Mouse (Mus musculus) spleen, adult 18-20 months (tissue): ENCODE results near the gene Rapgefl1.
A peak's percentile ranks its signal among the peaks of the same experiment; 100 is the strongest.

Source experiments
- DNase-seq, 2 experiments: peaks; one replicate each; pipeline ENCODE4 v3.0.0; 2022; ENCODE audit warnings: mixed read lengths in 2 of 2

Rapgefl1 gene

DNA sequence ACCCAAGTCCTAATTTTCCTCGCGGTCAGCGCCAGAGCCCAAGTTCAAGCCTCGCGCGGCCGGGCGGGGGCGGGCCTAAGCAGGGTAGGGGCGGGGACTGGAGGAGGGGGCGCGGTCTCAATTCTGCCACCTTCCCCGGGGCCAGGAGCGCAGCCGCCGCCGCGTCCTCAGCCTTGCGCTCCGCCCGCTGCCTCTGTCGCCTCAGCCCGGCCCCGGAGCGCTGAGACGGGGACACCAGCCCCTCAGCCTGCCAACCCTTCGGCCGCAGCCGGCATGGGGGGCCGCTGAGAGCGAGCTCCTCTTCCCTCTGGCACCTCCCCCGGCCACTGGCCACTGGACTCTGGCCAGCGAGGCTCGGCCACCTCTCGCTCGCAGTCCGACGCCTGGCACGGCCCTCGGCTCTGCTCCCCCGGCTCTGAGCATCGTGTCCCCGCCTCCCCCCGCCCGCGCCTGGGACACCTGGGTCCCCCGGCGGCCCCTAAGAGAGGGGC lies at the start of gene Rapgefl1:
TSS of gene Rapgefl1 (plus strand) at position 135 of the 491 bp plus-strand sequence.
- peak; percentile 61 to 80 for DNase-seq

DNA sequence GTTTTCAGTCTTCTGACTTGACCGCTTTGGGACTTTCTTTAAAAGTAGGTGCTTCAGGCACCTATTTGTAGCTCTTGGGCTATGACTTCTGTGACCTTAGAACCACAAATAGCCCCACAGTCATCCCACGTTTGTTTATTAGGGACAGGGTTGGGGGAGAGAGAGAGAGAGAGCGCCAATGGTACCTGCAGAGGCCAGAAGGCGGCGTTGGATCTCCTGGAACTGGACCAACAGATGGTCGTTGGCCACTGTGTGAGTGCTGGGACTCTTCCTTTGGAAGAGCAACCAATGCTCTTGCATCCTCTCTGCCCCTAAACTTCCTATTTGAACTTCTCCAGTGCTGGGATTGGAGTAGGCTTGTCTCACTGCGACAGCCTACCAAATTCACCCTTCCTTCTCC lies 49.4 kb upstream of the Rapgefl1 start:
- no peak for DNase-seq

DNA sequence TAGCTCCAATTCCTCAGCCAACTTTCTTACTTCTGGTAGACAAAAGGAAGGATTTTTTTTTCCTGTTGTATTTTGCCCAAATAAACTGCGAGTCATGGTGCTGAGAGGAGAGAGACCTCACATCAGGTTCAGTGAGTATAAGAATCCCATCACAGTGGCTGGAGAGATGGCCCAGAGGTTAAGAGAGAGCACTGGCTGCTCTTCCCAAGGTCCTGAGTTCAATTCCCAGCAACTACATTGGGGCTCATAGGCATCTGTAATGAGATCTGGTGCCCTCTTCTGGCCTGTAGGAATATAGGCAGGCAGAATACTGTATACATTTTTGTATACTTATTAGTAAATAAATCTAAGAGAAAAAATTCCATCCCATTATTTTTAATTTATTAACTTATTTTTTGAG lies 48.9 kb upstream of the Rapgefl1 start:
- DNase-seq = no peak

DNA sequence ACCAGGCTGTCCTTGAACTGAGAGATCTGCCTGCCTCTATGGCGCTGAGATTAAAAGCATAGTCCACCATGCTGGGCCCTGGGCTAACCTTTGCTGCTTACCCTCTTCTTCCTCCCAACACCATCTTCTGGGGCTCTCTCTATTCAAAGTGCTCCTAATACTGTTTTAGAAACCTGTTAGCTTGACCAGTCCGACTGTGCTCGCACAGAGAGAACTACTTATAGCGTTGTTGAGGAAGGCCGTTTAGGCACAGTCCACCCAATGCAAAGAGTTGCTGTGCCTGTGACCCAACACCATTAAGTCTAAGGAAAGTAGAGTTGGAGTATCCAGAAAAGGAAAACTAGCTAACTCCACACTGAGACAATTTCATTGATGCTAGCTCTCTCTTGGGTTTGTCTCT lies 48.4 kb upstream of the Rapgefl1 start:
- DNase-seq = no peak

DNA sequence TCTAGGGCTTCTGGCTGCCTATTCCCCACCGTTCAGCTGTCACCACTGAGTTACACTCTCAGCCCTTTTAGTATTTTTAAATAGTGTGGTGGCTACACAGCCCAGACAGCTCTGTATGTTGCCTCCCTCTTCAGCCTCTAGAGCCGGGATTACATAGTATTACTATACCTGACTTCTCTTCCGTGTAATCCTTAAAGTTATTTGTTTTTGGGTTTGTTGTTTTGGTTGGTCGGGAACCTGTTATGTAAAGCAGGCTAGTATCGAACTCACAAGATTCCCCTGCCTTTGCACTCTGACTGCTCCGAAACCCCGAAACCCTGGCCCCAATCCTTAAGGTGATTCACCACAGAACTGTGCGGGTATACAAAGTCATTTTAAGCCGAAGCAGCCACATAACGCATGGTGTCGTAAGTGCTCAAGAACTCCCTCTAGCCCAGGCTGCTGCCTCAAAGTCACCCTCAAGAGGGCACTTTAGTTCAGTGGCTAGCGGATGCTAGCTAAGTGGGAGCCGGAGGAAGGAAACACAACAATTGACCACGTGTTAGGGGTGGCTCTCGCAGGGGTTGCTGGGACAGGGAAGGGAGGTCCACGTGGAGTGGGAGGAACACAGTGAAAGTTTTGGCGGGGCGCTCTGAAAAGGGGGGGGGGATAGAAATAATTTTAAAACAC lies 47.9 kb upstream of the Rapgefl1 start:
- DNase-seq = peak; percentile 80 to 83

DNA sequence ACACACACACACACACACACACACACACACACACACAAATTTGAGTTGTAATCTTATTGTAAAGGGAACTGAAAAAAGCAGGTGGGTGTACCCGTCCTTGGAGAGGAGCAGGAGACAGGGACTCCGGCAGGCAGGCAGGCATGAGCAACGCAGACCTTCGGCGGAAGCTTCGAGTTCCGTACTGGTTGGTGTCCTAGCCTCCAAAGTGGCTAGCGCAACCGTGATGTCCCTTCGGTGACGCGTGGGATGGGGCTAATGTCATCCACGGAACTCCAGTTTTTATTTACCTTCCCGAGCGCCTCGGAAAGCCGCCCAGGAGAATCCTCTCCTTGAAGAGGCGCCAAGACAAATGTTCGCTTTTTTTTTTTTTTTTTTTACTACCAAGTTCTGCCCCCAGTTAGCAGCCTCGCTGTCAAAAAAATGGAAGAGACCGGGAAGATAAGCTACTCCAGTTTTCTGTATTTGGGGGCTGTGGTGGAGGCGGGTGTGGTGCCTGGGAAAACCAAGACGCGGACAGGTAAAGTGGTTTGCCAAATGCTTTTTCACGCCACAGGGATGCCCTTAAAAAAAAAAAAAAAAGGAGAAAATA lies 47.3 kb upstream of the Rapgefl1 start:
- no peak for DNase-seq

DNA sequence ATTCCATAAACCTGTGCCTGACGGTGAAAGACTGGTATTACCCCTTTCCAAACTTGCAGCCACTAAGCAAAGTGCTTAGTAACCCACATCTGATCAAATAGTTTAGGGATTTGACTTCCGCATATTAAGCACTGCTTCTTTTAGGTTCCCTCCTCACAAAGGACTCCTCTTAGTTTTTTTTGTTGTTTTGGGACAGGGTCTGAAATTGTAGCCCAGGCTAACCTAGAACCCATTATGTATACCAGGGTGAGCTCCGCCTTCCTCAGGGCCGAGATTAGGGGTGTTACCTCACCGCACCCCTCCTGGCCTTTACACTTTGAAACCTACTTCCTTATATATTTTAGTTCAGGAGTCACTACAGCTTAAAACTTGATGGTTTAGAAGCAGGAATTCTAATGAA lies 46.8 kb upstream of the Rapgefl1 start:
- no peak for DNase-seq

DNA sequence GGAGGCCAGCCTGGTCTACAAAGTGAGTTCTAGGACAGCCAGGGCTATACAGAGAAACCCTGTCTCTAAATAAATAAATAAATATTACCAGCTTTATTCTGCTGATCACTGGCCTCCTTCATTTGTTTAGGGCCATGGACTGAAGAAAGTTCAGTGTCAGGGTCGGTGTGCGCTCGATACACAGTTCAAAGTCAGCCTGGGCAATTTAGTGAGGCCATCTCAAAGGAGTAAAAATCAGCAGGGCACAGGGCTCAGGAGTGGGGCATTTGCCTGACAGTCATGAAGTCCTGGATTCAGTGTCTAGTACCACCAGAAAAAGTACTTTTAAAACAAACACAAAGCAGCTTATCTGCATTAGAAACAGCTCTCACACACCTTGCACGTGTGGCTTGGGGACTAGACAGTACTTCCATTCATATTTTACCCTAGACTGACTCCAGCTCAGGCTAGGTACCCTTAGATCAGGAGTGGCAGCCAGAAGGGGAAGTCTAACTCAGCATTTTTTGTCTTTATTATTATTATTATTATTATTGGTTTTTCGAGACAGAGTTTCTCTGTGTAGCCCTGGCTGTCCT lies 45.9 kb upstream of the Rapgefl1 start:
- no peak for DNase-seq

DNA sequence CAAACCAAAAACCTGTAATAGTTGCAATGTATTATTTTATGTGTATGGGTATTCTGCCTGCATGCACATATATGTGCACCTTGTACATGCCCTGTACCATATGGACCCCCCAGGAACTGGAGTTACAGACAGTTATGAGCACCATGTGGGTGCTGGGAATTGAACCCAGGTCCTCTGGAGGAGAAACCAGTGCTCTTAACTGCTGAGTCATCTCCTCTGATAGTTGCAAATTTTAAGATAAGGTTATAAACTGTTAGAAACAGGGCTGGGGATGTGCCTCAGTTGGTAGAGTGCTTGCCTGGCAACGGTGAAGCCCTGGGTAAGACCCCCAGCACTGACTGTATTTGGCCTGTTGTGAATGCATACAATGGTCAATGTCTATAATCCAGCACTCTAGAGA lies 45.1 kb upstream of the Rapgefl1 start:
- DNase-seq = no peak

DNA sequence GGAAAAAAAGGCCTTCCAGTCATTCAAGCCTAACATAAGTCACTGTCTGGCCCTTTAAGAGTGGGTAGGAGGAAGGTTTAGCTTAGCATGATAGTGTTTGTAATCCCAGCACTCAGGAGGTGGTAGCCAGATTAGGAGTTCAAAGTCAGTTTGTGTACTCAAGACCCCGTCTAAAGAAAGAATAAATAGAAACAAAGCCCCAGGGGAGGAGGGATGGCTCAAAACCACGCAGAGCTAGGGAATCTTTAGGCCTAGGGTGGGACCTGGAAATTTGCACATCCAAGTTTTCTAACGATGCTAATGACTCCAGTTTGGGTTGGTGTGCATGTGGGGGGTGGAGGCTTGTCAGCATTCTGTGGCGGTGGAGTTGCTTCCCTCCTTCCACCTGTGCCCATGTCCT lies 44.5 kb upstream of the Rapgefl1 start:
- DNase-seq = no peak

DNA sequence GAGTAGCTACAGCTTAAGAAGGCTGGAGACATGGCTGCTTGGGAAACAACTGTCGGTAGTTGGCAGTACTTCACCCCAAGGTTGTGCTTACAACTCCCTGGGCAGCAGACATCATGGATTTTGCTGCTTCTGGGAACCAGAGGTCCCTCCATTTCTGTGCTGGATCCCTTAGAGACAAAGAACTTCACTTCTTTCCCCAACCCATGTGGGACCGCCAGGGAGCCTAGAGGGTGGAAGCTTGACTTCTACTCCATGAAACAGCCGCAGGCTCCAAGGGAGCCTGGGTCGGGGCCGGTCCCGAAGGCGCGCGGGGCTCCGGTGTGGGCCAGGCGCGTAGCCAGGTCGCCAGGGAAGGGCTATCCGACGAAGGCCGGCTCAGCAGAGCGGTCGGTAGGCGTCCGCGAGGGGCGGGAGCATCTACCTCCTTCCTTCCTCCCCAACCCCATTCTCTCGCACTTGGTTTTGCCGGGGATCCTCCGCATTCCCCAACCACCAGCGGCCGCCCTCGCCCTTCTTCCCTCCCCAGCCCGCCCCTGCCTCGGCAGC lies 42.0 kb upstream of the Rapgefl1 start:
- no peak for DNase-seq

DNA sequence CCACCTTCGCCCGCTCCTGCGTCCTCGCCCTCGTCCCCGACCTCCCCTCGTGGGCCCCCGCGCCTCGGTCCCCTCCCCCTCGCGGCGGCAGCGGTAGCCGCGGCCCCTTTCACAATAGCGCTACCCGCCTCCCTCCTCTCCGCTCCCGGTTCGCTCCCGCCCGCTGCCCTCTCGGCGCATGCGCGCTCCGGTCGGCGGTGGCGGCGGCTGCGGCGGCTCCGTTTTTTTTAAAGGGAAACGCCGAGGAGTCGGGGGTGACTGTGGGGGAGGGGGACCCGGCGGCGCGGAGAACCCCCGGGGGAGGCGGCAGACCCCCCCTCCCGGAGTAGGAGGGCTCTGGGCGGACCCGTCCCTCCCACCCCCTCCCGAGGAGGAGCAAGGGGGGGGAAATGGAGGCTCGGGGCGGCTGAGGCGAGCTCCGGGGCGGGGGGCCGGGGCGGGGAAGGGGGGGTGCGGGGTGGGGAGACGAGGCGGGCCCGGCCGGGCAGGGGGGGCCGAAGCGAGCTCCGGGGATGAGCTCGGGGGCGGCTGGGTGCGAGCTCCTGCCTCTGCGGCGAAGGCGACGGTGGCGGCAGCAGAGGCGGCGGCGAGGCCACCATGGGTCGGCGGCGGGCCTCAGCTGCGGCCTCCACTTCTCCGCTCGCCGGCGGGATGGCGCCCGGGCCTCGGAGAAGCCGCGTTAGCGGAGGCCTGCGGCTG lies 41.4 kb upstream of the Rapgefl1 start, which contains the start of gene Msl1:
TSS of gene Msl1 (plus strand) at position 502 of the 699 bp plus-strand sequence.
- DNase-seq = peak; percentile 85

DNA sequence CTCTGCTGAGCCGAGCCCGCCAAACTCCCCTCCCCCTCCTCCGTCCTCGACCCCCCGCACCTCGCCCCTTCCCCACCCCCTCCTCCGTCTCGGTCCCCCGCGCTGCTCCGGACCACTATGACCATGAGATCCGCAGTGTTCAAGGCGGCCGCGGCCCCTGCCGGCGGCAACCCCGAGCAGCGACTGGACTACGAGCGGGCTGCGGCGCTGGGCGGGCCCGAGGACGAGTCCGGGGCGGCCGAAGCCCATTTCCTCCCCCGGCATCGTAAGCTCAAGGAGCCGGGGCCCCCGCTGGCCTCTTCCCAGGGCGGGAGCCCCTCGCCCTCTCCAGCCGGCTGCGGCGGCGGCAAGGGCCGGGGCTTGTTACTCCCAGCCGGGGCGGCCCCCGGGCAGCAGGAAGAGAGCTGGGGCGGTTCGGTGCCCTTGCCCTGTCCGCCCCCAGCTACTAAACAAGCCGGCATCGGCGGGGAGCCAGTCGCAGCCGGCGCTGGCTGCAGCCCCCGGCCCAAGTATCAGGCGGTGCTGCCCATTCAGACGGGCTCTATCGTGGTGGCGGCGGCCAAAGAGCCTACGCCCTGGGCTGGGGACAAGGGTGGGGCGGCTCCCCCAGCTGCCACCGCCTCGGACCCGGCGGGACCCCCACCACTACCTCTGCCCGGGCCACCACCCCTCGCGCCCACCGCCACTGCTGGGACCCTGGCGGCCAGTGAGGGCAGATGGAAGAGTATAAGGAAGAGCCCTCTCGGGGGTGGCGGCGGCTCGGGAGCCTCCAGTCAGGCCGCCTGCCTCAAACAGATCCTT lies 40.7 kb upstream of the Rapgefl1 start:
- DNase-seq = peak; percentile 52 to 65

DNA sequence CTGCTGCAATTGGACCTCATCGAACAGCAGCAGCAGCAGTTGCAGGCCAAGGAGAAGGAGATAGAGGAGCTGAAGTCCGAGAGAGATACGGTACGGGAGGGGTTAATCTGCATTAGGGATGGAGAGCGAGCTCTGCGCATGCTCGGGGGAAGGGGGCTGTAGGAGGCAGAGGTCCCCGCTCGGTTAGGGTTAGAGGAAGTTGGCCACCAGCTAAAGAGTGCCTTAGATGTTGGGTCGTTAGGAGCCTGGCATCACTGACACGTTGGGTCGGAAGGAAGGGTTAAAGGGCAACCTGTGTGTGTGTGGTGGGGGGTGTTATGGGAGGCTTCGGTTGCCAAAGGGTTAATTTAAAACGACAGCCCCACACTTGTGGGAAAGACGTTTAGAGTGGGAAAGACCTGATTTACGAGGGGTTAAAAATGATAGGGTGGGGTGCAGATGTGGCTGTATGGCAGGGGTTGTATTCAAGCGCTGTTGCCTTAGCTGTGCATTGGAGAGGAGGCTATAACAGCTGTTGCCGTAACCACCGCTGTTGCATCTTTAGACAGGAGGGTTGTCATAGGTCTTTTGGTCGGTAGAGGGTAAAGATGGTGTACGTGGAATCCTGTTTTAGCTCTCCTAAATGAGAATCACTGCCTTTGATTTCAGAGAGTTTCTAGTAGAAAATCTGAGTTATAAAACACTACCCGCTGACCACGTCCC lies 39.9 kb upstream of the Rapgefl1 start:
- peak; percentile 46 to 55 for DNase-seq

DNA sequence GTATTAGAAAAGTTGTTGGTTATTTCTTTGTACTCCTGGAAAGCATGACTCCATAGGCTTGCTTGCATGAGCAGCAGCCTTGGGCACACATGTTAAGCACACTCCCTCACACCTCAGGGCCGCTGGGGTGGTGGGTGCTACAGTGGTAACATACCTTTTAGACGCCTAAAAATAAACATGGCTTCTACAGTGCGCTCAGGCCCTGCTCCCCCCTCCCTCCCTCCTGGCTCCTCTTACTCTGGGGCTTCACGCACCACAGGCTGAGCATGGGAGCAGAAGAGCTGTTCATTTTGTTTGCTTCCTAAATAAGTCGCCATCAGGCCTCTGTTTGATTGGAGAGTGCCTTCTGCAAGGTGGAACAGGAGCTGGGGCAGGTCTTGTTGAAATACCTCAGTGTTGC lies 39.3 kb upstream of the Rapgefl1 start:
- no peak for DNase-seq

DNA sequence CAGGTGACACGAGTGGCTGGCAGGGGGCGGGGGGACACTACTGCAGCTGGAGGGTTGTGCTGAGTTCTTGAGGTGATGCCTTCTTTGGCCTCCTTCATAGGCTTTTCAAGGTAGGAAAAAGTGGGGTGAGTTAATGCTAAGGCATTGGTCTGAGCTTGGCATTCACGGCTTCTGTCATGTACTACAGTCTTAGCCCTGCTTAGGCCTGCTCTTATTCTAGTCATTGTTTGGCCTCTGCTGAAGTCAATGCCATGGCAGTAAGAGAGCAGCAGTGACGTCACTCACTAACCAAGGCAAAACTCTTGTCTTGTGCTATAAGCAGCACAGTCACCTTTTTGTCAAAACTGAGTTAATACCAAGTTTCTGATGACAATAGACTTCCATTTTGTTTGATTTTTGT lies 38.7 kb upstream of the Rapgefl1 start:
- DNase-seq = no peak

DNA sequence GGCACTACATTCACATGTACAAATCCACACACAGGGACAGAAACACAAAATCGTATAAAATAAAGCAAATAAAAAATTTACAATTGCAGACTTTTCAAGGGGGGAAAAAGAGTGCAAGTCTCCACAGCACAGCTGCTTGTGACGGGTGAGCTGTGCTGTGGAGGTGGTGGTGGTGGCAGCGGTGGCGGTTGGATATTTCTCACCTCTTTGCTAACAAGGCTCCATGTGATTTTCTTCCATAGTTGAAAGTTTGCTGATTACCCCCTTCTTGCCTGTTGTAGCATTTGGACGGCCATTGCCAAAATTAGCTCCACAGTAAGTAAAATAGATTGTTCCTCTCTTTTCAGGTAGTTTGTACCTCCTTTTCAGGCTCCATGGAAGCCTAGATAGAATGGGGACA lies 32.0 kb upstream of the Rapgefl1 start, which contains the start of gene Casc3:
TSS of gene Casc3 (plus strand) at position 301 of the 400 bp plus-strand sequence.
- no peak for DNase-seq

DNA sequence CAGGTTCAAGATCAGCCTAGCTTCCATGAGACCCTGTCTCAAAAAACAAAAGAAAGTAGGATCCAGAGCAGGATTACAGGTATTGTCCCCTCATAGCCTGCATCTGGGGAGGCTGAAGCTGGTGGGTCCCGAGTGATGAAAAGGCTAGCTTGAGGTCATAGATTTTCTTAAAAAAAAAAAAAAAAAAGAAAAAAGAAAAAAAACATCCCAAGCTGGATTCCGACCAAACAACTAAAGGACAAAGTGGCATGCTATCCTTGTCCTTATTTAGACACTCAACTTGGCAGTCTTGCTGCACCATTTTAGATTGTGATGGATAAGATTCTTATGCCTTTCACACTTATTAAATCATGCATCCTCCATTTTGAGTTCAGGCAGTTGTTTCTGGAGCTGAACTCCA lies 28.2 kb upstream of the Rapgefl1 start:
- DNase-seq = no peak

DNA sequence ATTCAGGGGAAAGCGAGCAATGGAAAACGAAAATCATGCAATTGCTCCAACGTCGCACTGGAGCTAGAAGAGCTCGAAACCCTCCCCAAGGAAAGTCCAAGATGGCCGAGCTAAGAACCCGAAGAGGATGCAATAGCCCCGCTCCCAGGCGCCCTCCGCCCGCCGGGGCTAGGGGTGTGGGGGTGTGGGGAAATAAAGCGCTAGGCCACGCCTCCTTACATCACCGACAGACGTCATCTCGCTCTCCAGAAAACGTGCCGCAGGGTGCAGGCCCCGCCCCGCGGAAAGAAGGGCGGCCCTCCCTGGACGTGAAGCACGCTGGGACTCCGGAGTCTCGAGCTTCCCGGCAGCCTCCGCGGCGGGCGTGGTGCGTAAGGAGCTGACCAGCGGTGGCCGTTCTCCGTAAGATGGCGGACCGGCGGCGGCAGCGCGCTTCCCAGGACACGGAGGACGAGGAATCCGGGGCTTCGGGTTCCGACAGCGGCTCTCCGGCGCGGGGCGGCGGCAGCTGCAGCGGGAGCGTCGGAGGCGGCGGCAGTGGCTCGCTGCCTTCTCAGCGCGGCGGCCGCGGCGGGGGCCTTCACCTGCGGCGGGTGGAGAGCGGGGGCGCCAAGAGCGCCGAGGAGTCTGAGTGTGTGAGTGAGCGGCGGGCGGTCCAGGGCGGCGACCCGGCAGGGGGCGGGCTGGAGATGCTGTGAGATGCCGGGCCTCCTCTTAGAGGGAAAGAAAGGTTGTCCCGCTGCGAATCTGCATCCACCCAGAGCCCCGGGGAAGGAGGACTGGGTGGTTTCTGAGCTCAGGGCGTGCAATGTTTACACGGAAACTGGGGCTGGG lies 26.9 kb upstream of the Rapgefl1 start:
- DNase-seq = peak; percentile 98

DNA sequence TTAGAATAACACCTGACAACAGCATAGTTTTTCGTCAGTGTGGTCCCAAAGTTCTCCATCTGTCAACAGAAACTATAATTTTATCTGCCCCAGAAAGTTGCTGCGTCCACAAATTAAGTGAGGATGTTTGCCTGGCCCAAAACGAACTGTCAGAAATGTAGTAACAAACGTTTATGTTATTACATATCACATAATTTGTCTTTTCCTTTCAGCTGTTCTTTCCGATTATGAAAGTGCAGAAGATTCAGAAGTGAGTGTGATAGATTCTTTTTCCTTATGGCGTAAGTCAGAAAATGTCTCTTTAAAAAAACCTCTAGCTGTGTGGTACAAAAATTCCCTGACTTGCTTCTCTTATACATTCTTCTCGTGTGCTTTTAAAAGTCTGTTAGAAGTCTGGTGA lies 25.9 kb upstream of the Rapgefl1 start:
- DNase-seq = no peak
